Mouse (Mus musculus): ENCODE results near the gene Pxn. TPM values are rescaled to one million over a fixed set of nuclear protein-coding genes. Genes with fewer than 3 reads are reported as not detected.
A peak's percentile ranks its signal among the peaks of the same experiment; 100 is the strongest.

Pxn gene
- polyA plus RNA-seq, 1 experiment, result 46.8 TPM

DNA sequence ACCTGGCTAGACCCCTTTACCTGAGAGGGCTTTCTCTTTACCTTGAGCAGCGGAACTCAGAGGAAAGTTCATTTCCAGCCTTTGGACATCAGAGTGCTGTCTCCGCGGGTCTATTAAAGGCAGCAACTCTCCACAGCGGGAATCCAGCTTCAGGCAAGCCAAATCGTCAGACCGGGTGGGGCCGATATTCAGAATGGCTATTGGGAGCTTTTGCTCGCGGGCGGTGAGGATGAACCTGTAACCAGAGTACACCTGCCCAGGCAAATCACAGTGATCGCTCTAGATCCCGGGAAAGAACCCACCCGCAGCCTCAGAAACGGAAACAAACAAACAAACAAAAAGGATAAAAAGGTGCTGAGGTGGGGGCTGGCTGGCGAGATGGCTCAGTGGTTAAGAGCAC, 26.9 kb upstream of the Pxn start:
- Histone ChIP-seq H3K79me3 (ENCODE audit: low read depth) (no peaks in the 10 kb centered on the region), H3K4me3 (ENCODE audit: insufficient read depth, poor library complexity, severe bottlenecking) (no peak overlapping the region), H3K27me3 (ENCODE audit: control insufficient read depth, insufficient read depth, insufficient read length) (no peaks in the 10 kb centered on the region), H3K79me2 (ENCODE audit: control insufficient read depth, insufficient read depth) (no peaks in the 10 kb centered on the region), H3ac (ENCODE audit: control insufficient read depth, insufficient read length, low read depth) (no peak overlapping the region), H3K36me3 (ENCODE audit: control insufficient read depth, insufficient read depth) (peaks cover 24% of the 10 kb centered on the region)
- TF ChIP-seq CTCF (IDR thresholded peaks at IDR 0.05; ENCODE audit: control insufficient read depth, insufficient read depth, insufficient read length), result no peak
- no peak for TF ChIP-seq FOSL1 (IDR thresholded peaks at IDR 0.05; ENCODE audit: insufficient read depth, low read length, poor library complexity, severe bottlenecking)
- TF ChIP-seq CEBPB (IDR thresholded peaks at IDR 0.05; ENCODE audit: low read depth), result no peak
- TF ChIP-seq MAX (IDR thresholded peaks at IDR 0.05), result no peak
- TF ChIP-seq USF1 (IDR thresholded peaks at IDR 0.05; ENCODE audit: low read depth), result no peak
- no peak for TF ChIP-seq MYOD1 (IDR thresholded peaks at IDR 0.05; ENCODE audit: control insufficient read depth, insufficient read length, low read depth)
- no peak for TF ChIP-seq MYOG (IDR thresholded peaks at IDR 0.05; ENCODE audit: control insufficient read depth, extremely low read depth, insufficient read length)

DNA sequence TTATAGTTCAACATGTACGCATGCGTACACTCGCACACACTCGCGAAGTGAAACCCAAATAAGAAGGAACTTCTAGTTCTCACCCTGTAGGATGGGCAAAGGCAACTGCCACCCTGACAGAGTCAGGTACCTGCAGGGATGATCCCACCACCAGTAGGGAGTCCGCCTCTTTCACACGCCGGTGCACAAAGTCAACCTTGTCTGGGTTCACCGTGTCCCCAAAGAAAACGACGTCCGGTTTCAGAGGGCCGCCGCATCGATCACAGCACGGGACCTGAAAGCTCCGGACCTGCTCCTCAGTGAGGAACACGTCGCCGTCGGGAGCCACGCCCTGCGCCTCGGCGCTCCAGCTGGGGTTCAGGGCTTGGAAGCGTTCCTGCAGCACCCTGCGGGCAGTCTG, 26.4 kb upstream of the Pxn start:
- no peaks in the 10 kb centered on the region for H3K79me3 ChIP-seq (ENCODE audit: low read depth)
- no peaks in the 10 kb centered on the region for H3K27me3 ChIP-seq (ENCODE audit: control insufficient read depth, insufficient read depth, insufficient read length)
- no peak for TF ChIP-seq MAX (IDR thresholded peaks at IDR 0.05)
- no peak for TF ChIP-seq MYOD1 (IDR thresholded peaks at IDR 0.05; ENCODE audit: control insufficient read depth, insufficient read length, low read depth)
- no peak for TF ChIP-seq FOSL1 (IDR thresholded peaks at IDR 0.05; ENCODE audit: insufficient read depth, low read length, poor library complexity, severe bottlenecking)
- TF ChIP-seq MYOG (IDR thresholded peaks at IDR 0.05; ENCODE audit: control insufficient read depth, extremely low read depth, insufficient read length), result no peak
- TF ChIP-seq CEBPB (IDR thresholded peaks at IDR 0.05; ENCODE audit: low read depth), result no peak
- TF ChIP-seq USF1 (IDR thresholded peaks at IDR 0.05; ENCODE audit: low read depth), result no peak
- TF ChIP-seq CTCF (IDR thresholded peaks at IDR 0.05; ENCODE audit: control insufficient read depth, insufficient read depth, insufficient read length), result no peak
- no peak overlapping the region for H3ac ChIP-seq (ENCODE audit: control insufficient read depth, insufficient read length, low read depth)
- no peak overlapping the region for H3K4me3 ChIP-seq (ENCODE audit: insufficient read depth, poor library complexity, severe bottlenecking)
- H3K79me2 ChIP-seq (ENCODE audit: control insufficient read depth, insufficient read depth), result no peaks in the 10 kb centered on the region
- peaks cover 24% of the 10 kb centered on the region for H3K36me3 ChIP-seq (ENCODE audit: control insufficient read depth, insufficient read depth)

DNA sequence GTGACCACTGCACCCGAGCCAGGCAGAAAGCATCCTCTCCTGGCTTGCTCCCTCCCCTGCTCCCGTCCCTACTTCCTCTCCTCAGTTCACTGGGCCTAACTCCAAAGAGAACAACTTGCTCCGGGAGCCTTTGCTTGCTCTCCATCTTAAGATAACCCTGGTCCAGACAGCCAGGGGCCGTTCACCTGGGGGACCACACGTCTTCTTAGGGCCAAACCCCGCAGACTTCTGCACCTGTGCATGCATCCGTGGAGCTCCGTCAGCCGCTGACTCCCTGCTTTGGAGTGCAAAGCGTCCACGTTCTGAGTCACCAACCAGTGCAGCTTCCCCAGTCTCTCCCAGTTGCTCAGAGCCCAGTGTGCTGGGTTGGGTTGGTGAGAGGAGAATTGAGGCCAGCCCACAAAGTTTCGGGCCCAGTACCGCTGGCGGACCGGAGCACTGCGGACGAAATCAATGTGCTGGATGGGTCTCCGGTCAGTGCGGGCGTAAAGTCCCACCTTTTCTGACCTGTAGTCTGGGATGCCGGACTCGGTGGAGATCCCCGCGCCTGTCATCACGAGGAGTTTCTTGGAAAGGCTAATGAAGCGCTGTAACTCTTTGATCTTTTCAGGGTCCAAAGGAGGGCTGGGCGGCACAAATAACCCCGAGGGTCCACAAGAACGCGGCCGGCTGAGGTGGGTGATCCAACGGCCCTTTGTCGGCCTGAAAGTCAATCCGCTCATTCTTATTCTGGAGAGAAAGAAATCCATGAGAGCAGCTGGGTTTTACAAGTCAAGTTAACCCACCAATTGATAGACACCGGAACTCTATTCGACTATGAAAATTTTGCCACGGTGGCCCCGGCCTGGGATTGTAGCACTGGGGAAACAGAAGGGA, 23.8 kb upstream of the Pxn start:
- no peaks in the 10 kb centered on the region for H3K27me3 ChIP-seq (ENCODE audit: control insufficient read depth, insufficient read depth, insufficient read length)
- TF ChIP-seq FOSL1 (IDR thresholded peaks at IDR 0.05; ENCODE audit: insufficient read depth, low read length, poor library complexity, severe bottlenecking) (no peak), MAX (IDR thresholded peaks at IDR 0.05) (no peak), MYOD1 (IDR thresholded peaks at IDR 0.05; ENCODE audit: control insufficient read depth, insufficient read length, low read depth) (no peak), MYOG (IDR thresholded peaks at IDR 0.05; ENCODE audit: control insufficient read depth, extremely low read depth, insufficient read length) (no peak), USF1 (IDR thresholded peaks at IDR 0.05; ENCODE audit: low read depth) (no peak), CTCF (IDR thresholded peaks at IDR 0.05; ENCODE audit: control insufficient read depth, insufficient read depth, insufficient read length) (no peak), CEBPB (IDR thresholded peaks at IDR 0.05; ENCODE audit: low read depth) (no peak)
- no peaks in the 10 kb centered on the region for H3K79me2 ChIP-seq (ENCODE audit: control insufficient read depth, insufficient read depth)
- H3ac ChIP-seq (ENCODE audit: control insufficient read depth, insufficient read length, low read depth), result no peak overlapping the region
- H3K36me3 ChIP-seq (ENCODE audit: control insufficient read depth, insufficient read depth), result peaks cover 18% of the 10 kb centered on the region
- H3K4me3 ChIP-seq (ENCODE audit: insufficient read depth, poor library complexity, severe bottlenecking), result no peak overlapping the region
- H3K79me3 ChIP-seq (ENCODE audit: low read depth), result no peaks in the 10 kb centered on the region

DNA sequence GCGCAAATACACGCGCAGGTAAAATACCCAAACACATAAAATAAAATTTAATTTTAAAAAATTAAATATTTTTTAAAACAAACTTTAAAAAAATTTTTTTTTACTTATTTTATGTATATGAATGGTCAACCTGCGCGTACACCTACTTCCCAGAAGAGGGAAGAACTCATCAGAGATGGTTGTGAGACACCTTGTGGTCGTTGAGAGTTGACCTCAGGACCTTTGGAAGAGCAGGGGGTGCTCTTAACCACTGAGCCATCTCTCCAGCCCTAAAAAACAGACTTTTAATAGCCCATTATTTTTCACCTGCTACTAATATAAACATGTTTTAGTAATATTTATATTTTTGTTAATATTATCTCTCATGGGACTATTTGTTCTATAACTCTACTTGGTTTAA, 23.1 kb upstream of the Pxn start:
- Histone ChIP-seq H3K79me2 (ENCODE audit: control insufficient read depth, insufficient read depth) (no peaks in the 10 kb centered on the region), H3K36me3 (ENCODE audit: control insufficient read depth, insufficient read depth) (peaks cover 14% of the 10 kb centered on the region), H3ac (ENCODE audit: control insufficient read depth, insufficient read length, low read depth) (no peak overlapping the region), H3K27me3 (ENCODE audit: control insufficient read depth, insufficient read depth, insufficient read length) (no peaks in the 10 kb centered on the region), H3K4me3 (ENCODE audit: insufficient read depth, poor library complexity, severe bottlenecking) (no peak overlapping the region), H3K79me3 (ENCODE audit: low read depth) (no peaks in the 10 kb centered on the region)
- TF ChIP-seq MYOG (IDR thresholded peaks at IDR 0.05; ENCODE audit: control insufficient read depth, extremely low read depth, insufficient read length) (no peak), MYOD1 (IDR thresholded peaks at IDR 0.05; ENCODE audit: control insufficient read depth, insufficient read length, low read depth) (no peak), FOSL1 (IDR thresholded peaks at IDR 0.05; ENCODE audit: insufficient read depth, low read length, poor library complexity, severe bottlenecking) (no peak), USF1 (IDR thresholded peaks at IDR 0.05; ENCODE audit: low read depth) (no peak), CTCF (IDR thresholded peaks at IDR 0.05; ENCODE audit: control insufficient read depth, insufficient read depth, insufficient read length) (no peak), CEBPB (IDR thresholded peaks at IDR 0.05; ENCODE audit: low read depth) (no peak), MAX (IDR thresholded peaks at IDR 0.05) (no peak)

DNA sequence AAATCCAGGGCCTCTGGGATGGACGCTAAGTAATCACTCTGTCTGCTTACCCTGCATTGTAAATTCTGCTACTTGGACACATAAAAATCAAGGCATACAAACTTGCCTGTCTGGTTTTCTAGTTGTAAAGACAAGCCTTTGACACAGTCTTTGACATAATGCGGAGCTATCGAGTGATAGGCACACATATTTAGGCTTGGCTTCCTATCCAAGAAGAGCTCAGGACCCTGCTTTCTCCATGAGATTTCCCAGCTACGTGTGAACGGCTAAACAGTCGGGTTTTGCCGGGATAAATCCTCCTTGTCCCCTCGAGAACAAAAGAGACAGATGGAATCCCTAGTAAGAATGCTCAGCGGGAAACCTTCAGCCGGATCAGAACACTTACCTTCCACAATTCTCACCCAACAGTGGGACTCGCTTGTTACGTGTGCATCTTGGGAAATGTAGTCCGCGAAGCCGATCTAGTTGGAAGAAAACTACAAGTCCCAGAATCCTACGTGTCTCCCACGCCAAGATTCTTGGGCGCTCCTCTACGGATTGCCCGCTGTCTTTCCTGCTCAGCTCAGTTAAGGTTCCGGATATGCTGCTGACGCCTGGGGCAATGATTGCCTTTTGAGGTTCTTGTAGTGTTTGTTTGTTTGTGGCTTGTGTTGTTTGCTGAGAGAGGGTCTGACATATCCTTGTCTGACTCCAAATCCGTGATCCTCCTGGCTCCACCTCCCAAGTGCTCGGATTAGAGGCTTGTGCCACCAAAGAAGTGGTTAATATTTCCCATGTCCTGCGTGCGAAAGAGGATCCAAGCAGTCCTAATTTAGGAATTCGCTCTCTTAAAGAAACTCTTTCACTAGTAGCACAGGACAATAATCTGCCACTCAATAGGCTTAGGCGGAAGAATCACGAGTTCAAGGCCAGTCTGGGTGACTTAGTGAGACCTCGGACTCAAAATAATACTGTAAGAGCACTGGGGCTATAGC, 22.2 kb upstream of the Pxn start, which contains the start of gene Sirt4:
Gene Sirt4, minus strand, starts transcription at position 779 of the 974 bp plus-strand sequence.
- Histone ChIP-seq H3K4me3 (ENCODE audit: insufficient read depth, poor library complexity, severe bottlenecking) (peak within 1 kb of the TSS; percentile 44), H3K36me3 (ENCODE audit: control insufficient read depth, insufficient read depth) (peaks cover 14% of the 10 kb centered on the region), H3K79me2 (ENCODE audit: control insufficient read depth, insufficient read depth) (no peaks in the 10 kb centered on the region), H3K27me3 (ENCODE audit: control insufficient read depth, insufficient read depth, insufficient read length) (no peaks in the 10 kb centered on the region), H3K79me3 (ENCODE audit: low read depth) (no peaks in the 10 kb centered on the region), H3ac (ENCODE audit: control insufficient read depth, insufficient read length, low read depth) (peak within 1 kb of the TSS; percentile 65)
- TF ChIP-seq FOSL1 (IDR thresholded peaks at IDR 0.05; ENCODE audit: insufficient read depth, low read length, poor library complexity, severe bottlenecking), result no peak
